11 mouse cellular contexts compared by ENCODE assay signal in the genomic region with DNA sequence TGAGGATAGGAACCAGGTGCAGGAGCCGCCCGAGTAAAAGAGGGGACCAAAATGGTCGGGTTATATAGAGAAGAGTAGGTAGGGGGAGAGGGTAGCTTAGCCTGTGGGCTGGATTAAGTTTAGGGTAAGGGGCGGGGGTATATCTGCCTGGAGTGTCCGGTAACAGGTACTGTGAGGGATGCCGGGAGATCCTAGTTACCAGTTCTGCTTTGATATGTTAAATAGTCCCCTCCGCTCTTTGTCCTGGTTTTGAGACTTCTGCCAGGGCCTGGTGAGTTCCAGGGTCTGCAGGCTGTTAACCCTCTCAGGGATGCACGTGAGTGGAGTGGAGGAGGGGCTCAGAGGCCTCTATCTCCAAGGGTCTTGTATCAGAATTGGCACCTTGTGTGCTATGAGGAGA. TPM values are rescaled to one million over a fixed set of nuclear protein-coding genes. Genes with fewer than 3 reads are reported as not detected.
DNase-seq lines count a peak whose midpoint lies in the region; ATAC-seq and TF ChIP-seq lines count a peak whose summit lies in the region.
"Had no signal": no experiment of that assay in that cellular context is flagged by ENCODE, and none has a peak within 500 bp of the region (broad histone marks: within the 10 kb centered on the region; RNA-seq: fewer than 3 reads in every experiment).

No protein-coding gene starts in this region.

- TF ChIP-seq EP300 in CH12.LX (IDR thresholded peaks at IDR 0.05; ENCODE audit: low read length) = no peak

- peaks cover 69% of the 10 kb centered on the region for H3K79me2 ChIP-seq in CH12.LX (replicated peaks; ENCODE audit: control insufficient read depth, extremely low read depth, insufficient read depth, poor library complexity, severe bottlenecking)

- peak overlapping the region; percentile 92 for H3K9ac ChIP-seq in CH12.LX (ENCODE audit: insufficient read depth, low read depth)
- H3K9ac ChIP-seq in forebrain, embryonic 12.5 days = peak overlapping the region; percentile 98
- H3K9ac ChIP-seq in liver, embryonic 13.5 days = peak overlapping the region; percentile 98

- intact Hi-C loops in gastrocnemius, adult 2 months (cut with DNase I) = no loop called here
- intact Hi-C loops in left cerebral cortex, postnatal 4 days (cut with DNase I) = no loop called here

- peaks cover 11 to 60% of the 10 kb centered on the region in 2 experiments for H3K4me1 ChIP-seq in CH12.LX (ENCODE audit: control insufficient read depth in 1 of 2, insufficient read depth in 2 of 2)
- H3K4me1 ChIP-seq in forebrain, embryonic 12.5 days = peaks cover 67% of the 10 kb centered on the region
- peaks cover 81% of the 10 kb centered on the region for H3K4me1 ChIP-seq in liver, embryonic 13.5 days (replicated peaks)

- TF ChIP-seq RAD21 in CH12.LX (IDR thresholded peaks at IDR 0.05; ENCODE audit: low read depth, low read length) = no peak

- H3K4me3 ChIP-seq in gastrocnemius, adult 2 months = peak overlapping the region; percentile 91
- H3K4me3 ChIP-seq in CH12.LX (replicated peaks in 1 of 3; ENCODE audit: low read depth in 2 of 3, low read length in 2 of 3, poor library complexity in 1 of 3) = peak overlapping the region; percentile 63 to 81 (median 78)
- H3K4me3 ChIP-seq in forebrain, embryonic 12.5 days (replicated peaks) = peak overlapping the region; percentile 97
- peak overlapping the region; percentile 95 for H3K4me3 ChIP-seq in liver, embryonic 13.5 days (replicated peaks)

- H3K9me3 ChIP-seq in CH12.LX (replicated peaks; ENCODE audit: low read length) = no peaks in the 10 kb centered on the region
- no peaks in the 10 kb centered on the region for H3K9me3 ChIP-seq in forebrain, embryonic 12.5 days
- no peaks in the 10 kb centered on the region for H3K9me3 ChIP-seq in liver, embryonic 13.5 days (replicated peaks)

- TF ChIP-seq POLR2A in CH12.LX (IDR thresholded peaks at IDR 0.05; ENCODE audit: low read depth, low read length) = no peak

- dilution Hi-C loops in CH12.LX (cut with MboI; ENCODE audit: extremely low pct_ligation_motif_present, extremely low pct_unique_long_range_greater_than_20kb, low sequenced_read_pairs) = no loop called here

- peaks cover 46 to 57% of the 10 kb centered on the region in 2 experiments for H3K36me3 ChIP-seq in CH12.LX (replicated peaks in 1 of 2; ENCODE audit: control insufficient read depth in 1 of 2, insufficient read depth in 1 of 2, low read length in 1 of 2)
- H3K36me3 ChIP-seq in forebrain, embryonic 12.5 days (replicated peaks) = peaks cover 46% of the 10 kb centered on the region
- H3K36me3 ChIP-seq in liver, embryonic 13.5 days = peaks cover 50% of the 10 kb centered on the region

- WGBS in forebrain, embryonic 12.5 days = 1% methylated on average over 8 of the region's 8 CpGs
- 26% methylated on average over 8 of the region's 8 CpGs for WGBS in liver, embryonic 13.5 days (ENCODE audit: insufficient replicate concordance)

- DNase-seq in gastrocnemius, adult 2 months = no peak
- DNase-seq in gastrocnemius, postnatal 10 days = no peak
- no peak for DNase-seq in CH12.LX (ENCODE audit: extremely low read depth)
- no peak for DNase-seq in liver, embryonic 13.5 days
- DNase-seq in frontal cortex, postnatal 36 days (ENCODE audit: low spot score in 2 of 2) = no peak
- no peak for DNase-seq in left cerebral cortex, postnatal 4 days
- DNase-seq in cerebellum, adult 9-10 months = no peak

- H3K4me2 ChIP-seq in CH12.LX (ENCODE audit: insufficient read depth, low read depth, poor library complexity, severe bottlenecking) = peak overlapping the region; percentile 91
- peak overlapping the region; percentile 85 for H3K4me2 ChIP-seq in forebrain, embryonic 12.5 days
- peak overlapping the region; percentile 96 for H3K4me2 ChIP-seq in liver, embryonic 13.5 days

- peak overlapping the region; percentile 98 for H3K27ac ChIP-seq in gastrocnemius, adult 2 months
- H3K27ac ChIP-seq in CH12.LX (ENCODE audit: insufficient read depth, low read depth) = no peak overlapping the region
- H3K27ac ChIP-seq in forebrain, embryonic 12.5 days = peak overlapping the region; percentile 100
- H3K27ac ChIP-seq in liver, embryonic 13.5 days = peak overlapping the region; percentile 97

- in situ Hi-C loops in CH12.LX (cut with MboI; ENCODE audit: low pct_ligation_motif_present, low pct_unique_long_range_greater_than_20kb, low sequenced_read_pairs) = no loop called here

- no peaks in the 10 kb centered on the region for H3K27me3 ChIP-seq in CH12.LX (replicated peaks)
- H3K27me3 ChIP-seq in forebrain, embryonic 12.5 days = peaks cover 22% of the 10 kb centered on the region
- no peaks in the 10 kb centered on the region for H3K27me3 ChIP-seq in liver, embryonic 13.5 days

- no peak for ATAC-seq in forebrain, embryonic 12.5 days (ENCODE audit: low FRiP score)
- no peak for ATAC-seq in liver, embryonic 13.5 days (ENCODE audit: low read depth)

- no peak for TF ChIP-seq CTCF in gastrocnemius, adult 2 months (IDR thresholded peaks at IDR 0.05)
- no peak for TF ChIP-seq CTCF in CH12.LX (conservative IDR thresholded peaks at IDR 0.05 in 1 of 2, IDR thresholded peaks at IDR 0.05 in 1 of 2; ENCODE audit: low read depth in 2 of 2, low read length in 2 of 2)

TF ChIP-seq in CH12.LX, 34 proteins besides CTCF, POLR2A, EP300 and RAD21:
- TF ChIP-seq CHD1 (IDR thresholded peaks at IDR 0.05; ENCODE audit: low read depth, low read length) (0 out of 2 replicates have a peak, but pooled peaks have one; percentile 39), MYC (IDR thresholded peaks at IDR 0.05; ENCODE audit: low read depth, low read length) (no peak), BHLHE40 (IDR thresholded peaks at IDR 0.05; ENCODE audit: low read depth, low read length) (peak; percentile 77), CHD2 (IDR thresholded peaks at IDR 0.05; ENCODE audit: low read length) (peak; percentile 35; the same call in 1 of the 2 replicates), MEF2A (IDR thresholded peaks at IDR 0.05; ENCODE audit: borderline replicate concordance, low read depth, low read length) (no peak), USF1 (IDR thresholded peaks at IDR 0.05; ENCODE audit: low read depth, low read length) (no peak), SMC3 (IDR thresholded peaks at IDR 0.05; ENCODE audit: low read depth, low read length) (no peak), KAT2A (IDR thresholded peaks at IDR 0.05; ENCODE audit: insufficient replicate concordance, low read length) (no peak), PAX5 (IDR thresholded peaks at IDR 0.05; ENCODE audit: low read length) (no peak), JUND (conservative IDR thresholded peaks at IDR 0.05; ENCODE audit: low read depth, low read length) (no peak), MXI1 (IDR thresholded peaks at IDR 0.05; ENCODE audit: low read depth, low read length) (no peak; the same call in 1 of the 2 replicates), E2F4 (IDR thresholded peaks at IDR 0.05; ENCODE audit: insufficient replicate concordance, low read depth, low read length) (no peak), NELFE (IDR thresholded peaks at IDR 0.05; ENCODE audit: low read depth, low read length) (no peak)

RNA-seq across cellular contexts. Expression of gene Rcc2, which starts 3.3 kb away (rescaled TPM):
- total RNA-seq in gastrocnemius, adult 2 months (2021) = 1 to 10 TPM; 5.9 to 8.8 TPM
- 10 to 100 TPM; 23.4 to 30.2 TPM for total RNA-seq in gastrocnemius, postnatal 10 days (2021)
- 244 and 249 TPM in 2 replicates for total RNA-seq in CH12.LX (2012; rRNA removed)
- 187 TPM in 2 replicates for total RNA-seq in CH12.LX (2014; rRNA removed)
- 319 and 348 TPM in 2 replicates for polyA plus RNA-seq in CH12.LX (2012; ENCODE audit: insufficient read length, low read depth)
- polyA plus RNA-seq in forebrain, embryonic 12.5 days (2016; fragmentation: Nextera tagmentation; extraction: Ambion mirVana) = 45.9 and 81.3 TPM in 2 replicates
- 20.6 and 25.7 TPM in 2 replicates for polyA plus RNA-seq in liver, embryonic 13.5 days (2015; fragmentation: Nextera tagmentation; extraction: Ambion mirVana)
- 10 to 100 TPM; 59.4 to 63.3 TPM for total RNA-seq in left cerebral cortex, postnatal 4 days (2021)

RNA-seq across cellular contexts. Expression of gene Arhgef10l, which starts 37.8 kb away (rescaled TPM):
- total RNA-seq in gastrocnemius, adult 2 months (2021) = 10 to 100 TPM; 50.9 to 66.3 TPM
- total RNA-seq in gastrocnemius, postnatal 10 days (2021) = 10 to 100 TPM; 50.3 to 53.7 TPM
- 4.5 and 5.9 TPM in 2 replicates for total RNA-seq in CH12.LX (2012; rRNA removed)
- total RNA-seq in CH12.LX (2014; rRNA removed) = 9.7 and 10.2 TPM in 2 replicates
- 14.6 and 15.8 TPM in 2 replicates for polyA plus RNA-seq in CH12.LX (2012; ENCODE audit: insufficient read length, low read depth)
- 26.1 and 31.1 TPM in 2 replicates for polyA plus RNA-seq in forebrain, embryonic 12.5 days (2016; fragmentation: Nextera tagmentation; extraction: Ambion mirVana)
- polyA plus RNA-seq in liver, embryonic 13.5 days (2015; fragmentation: Nextera tagmentation; extraction: Ambion mirVana) = 2.6 and 2.7 TPM in 2 replicates
- total RNA-seq in left cerebral cortex, postnatal 4 days (2021) = 10 to 100 TPM; 50.6 to 52.0 TPM

RNA-seq across cellular contexts. Expression of gene Padi6, which starts 38.8 kb away (rescaled TPM):
- not detected for total RNA-seq in gastrocnemius, adult 2 months (2021)
- total RNA-seq in gastrocnemius, postnatal 10 days (2021) = not detected
- total RNA-seq in CH12.LX (2012; rRNA removed) (not detected in 2 replicates), CH12.LX (2014; rRNA removed) (not detected in 2 replicates)
- polyA plus RNA-seq in CH12.LX (2012; ENCODE audit: insufficient read length, low read depth) = 0.25 TPM in 1 of 2 replicates, not detected in the other
- polyA plus RNA-seq in forebrain, embryonic 12.5 days (2016; fragmentation: Nextera tagmentation; extraction: Ambion mirVana) = not detected in 2 replicates
- polyA plus RNA-seq in liver, embryonic 13.5 days (2015; fragmentation: Nextera tagmentation; extraction: Ambion mirVana) = not detected in 2 replicates
- total RNA-seq in left cerebral cortex, postnatal 4 days (2021) = 1 to 10 TPM in 1 of 2 experiments, under 1 TPM in 1; 0.42 to 1.4 TPM
- total RNA-seq: common myeloid progenitor, adult 5-6 weeks; liver, adult 2 months had no signal
- polyA plus RNA-seq: liver, adult 2 months; small intestine, adult 2 months had no signal

Comparison
In these comparisons a context has a peak if more than half of its experiments do, and no peak if none do; other contexts are left out.
1. RNA of gene Arhgef10l, which starts 37.8 kb away (total RNA-seq): 50.9 to 66.3 TPM in gastrocnemius, adult 2 months, 50.3 to 53.7 TPM in gastrocnemius, postnatal 10 days and 50.6 to 52.0 TPM in left cerebral cortex, postnatal 4 days; 4.5 to 10.2 TPM in CH12.LX; every median in the first group is over 4 times any median in the second.
2. Peak in every context shown above with its lines, with median percentiles within 50 percentile points of each other: H3K4me3 ChIP-seq, H3K4me2 ChIP-seq and H3K9ac ChIP-seq.